Mouse (Mus musculus) heart, adult 2 months (tissue): ENCODE results near the gene Igfbp5.

ENCODE experiments used
- CTCF ChIP-seq: fragments of 200-600 bp; IDR thresholded peaks from 2 replicates; pipeline ENCODE4 v1.8.1; 2022; ENCODE audit warnings: antibody characterized with exemption, mild to moderate bottlenecking, moderate library complexity
- POLR2A ChIP-seq: fragments of 200-500 bp; IDR thresholded peaks from 2 replicates; pipeline ENCODE4 v1.6.1; 2011; ENCODE audit warnings: mild to moderate bottlenecking, low read depth, low read length, control low read depth; ENCODE audit not compliant: insufficient read depth

GRCm38 (mm10) chr1:72865900-72866299 is 8.8 kb downstream of the Igfbp5 start:
- TF ChIP-seq POLR2A, result no peak
- peak; percentile 94 for TF ChIP-seq CTCF
